Mouse (Mus musculus): ENCODE results near the gene Gpr45.
A peak's percentile ranks its signal among the peaks of the same experiment; 100 is the strongest.
"Not testable (repeated sequence)": the region's sequence is repeated elsewhere in the genome, so short reads cannot be mapped to it uniquely, and the experiment has no call there.

Gene Gpr45

GRCm38 (mm10) chr1:42952734-42953481 is at the start of gene Gpr45:
TSS of gene Gpr45 (plus strand) at chr1:42952872.
- DNase-seq: peak; percentile 82

- no peak for DNase-seq
These were observed 47.5 kb upstream of the Gpr45 start for GRCm38 (mm10) chr1:42905148-42905547.

GRCm38 (mm10) chr1:42906696-42907095 is 46.0 kb upstream of the Gpr45 start:
- DNase-seq: no peak

GRCm38 (mm10) chr1:42907153-42907552 is 45.5 kb upstream of the Gpr45 start:
- DNase-seq: no peak

- DNase-seq: peak; percentile 75
These were observed 37.6 kb upstream of the Gpr45 start for GRCm38 (mm10) chr1:42915062-42915461.

GRCm38 (mm10) chr1:42916719-42917118 is 36.0 kb upstream of the Gpr45 start:
- DNase-seq: no peak

GRCm38 (mm10) chr1:42917908-42918307 is 34.8 kb upstream of the Gpr45 start:
- DNase-seq: peak; percentile 62

GRCm38 (mm10) chr1:42923924-42924323 is 28.7 kb upstream of the Gpr45 start:
- DNase-seq: no peak

- DNase-seq: no peak
These were observed 19.1 kb upstream of the Gpr45 start for GRCm38 (mm10) chr1:42933613-42934012.

- no peak for DNase-seq
These were observed 4.2 kb upstream of the Gpr45 start for GRCm38 (mm10) chr1:42948486-42948885.

- DNase-seq: no peak
These were observed 780 bp downstream of the Gpr45 start for GRCm38 (mm10) chr1:42953482-42953822.

- DNase-seq: no peak
These were observed 4.2 kb downstream of the Gpr45 start for GRCm38 (mm10) chr1:42956828-42957227.

- no peak for DNase-seq
These were observed 30.6 kb downstream of the Gpr45 start for GRCm38 (mm10) chr1:42983082-42983771.

GRCm38 (mm10) chr1:42984119-42984518 is 31.4 kb downstream of the Gpr45 start:
- no peak for DNase-seq

GRCm38 (mm10) chr1:42988996-42989395 is 36.3 kb downstream of the Gpr45 start:
- no peak for DNase-seq

- peak; percentile 82 for DNase-seq
These were observed 53.4 kb downstream of the Gpr45 start for GRCm38 (mm10) chr1:43006051-43006514.

GRCm38 (mm10) chr1:43006524-43006923 is 53.9 kb downstream of the Gpr45 start:
- no peak for DNase-seq

GRCm38 (mm10) chr1:43010461-43010860 is 57.8 kb downstream of the Gpr45 start:
- no peak for DNase-seq

GRCm38 (mm10) chr1:43015153-43015685 is 62.5 kb downstream of the Gpr45 start:
- DNase-seq: not testable (repeated sequence)

GRCm38 (mm10) chr1:43036014-43036413 is 83.3 kb downstream of the Gpr45 start:
- DNase-seq: no peak

GRCm38 (mm10) chr1:43042271-43042670 is 89.6 kb downstream of the Gpr45 start:
- DNase-seq: peak; percentile 65

GRCm38 (mm10) chr1:43045204-43045982 is 92.7 kb downstream of the Gpr45 start:
- no peak for DNase-seq

- no peak for DNase-seq
These were observed 94.3 kb downstream of the Gpr45 start for GRCm38 (mm10) chr1:43046990-43047389.
